Mouse (Mus musculus): ENCODE measurements at regions not wholly inside any gene's neighbourhood (a gene's known extent, or its start where the extent isn't known, plus 50 kb on each side); places are given as distances from the start of the nearest gene placed in this dataset.

- H3K27ac ChIP-seq (ENCODE audit: control insufficient read depth, low read depth, low read length), result no peak overlapping the region
- no peak overlapping the region for H3K4me3 ChIP-seq (ENCODE audit: control insufficient read depth in 1 of 2, insufficient read depth in 1 of 2, low read depth in 2 of 2, low read length in 2 of 2)
- H3K4me1 ChIP-seq (ENCODE audit: control insufficient read depth in 1 of 2, insufficient read depth in 2 of 2, low read length in 2 of 2), result peaks cover 4 to 7% of the 10 kb centered on the region in 2 experiments; a peak in 2 of 4 replicates
- H3K36me3 ChIP-seq (ENCODE audit: control insufficient read depth in 1 of 2, insufficient read depth in 2 of 2, low read length in 2 of 2), result peaks cover 0 to 3% of the 10 kb centered on the region in 2 experiments; a peak in 2 of 4 replicates
- no peak for TF ChIP-seq KAT2A (conservative IDR thresholded peaks at IDR 0.05; ENCODE audit: low read depth, low read length)
- no peak for TF ChIP-seq JUND (IDR thresholded peaks at IDR 0.05; ENCODE audit: low read depth, low read length)
- no peak for TF ChIP-seq MXI1 (IDR thresholded peaks at IDR 0.05; ENCODE audit: low read depth, low read length)
- no peak for TF ChIP-seq MAX (IDR thresholded peaks at IDR 0.05; ENCODE audit: low read length)
- no peak for TF ChIP-seq SIN3A (IDR thresholded peaks at IDR 0.05; ENCODE audit: low read length)
- TF ChIP-seq TCF12 (IDR thresholded peaks at IDR 0.05; ENCODE audit: low read depth, low read length), result no peak
- no peak for TF ChIP-seq MAZ (IDR thresholded peaks at IDR 0.05; ENCODE audit: low read depth, low read length)
- TF ChIP-seq E2F4 (IDR thresholded peaks at IDR 0.05; ENCODE audit: borderline replicate concordance, low read depth, low read length), result no peak
- no peak for TF ChIP-seq USF2 (IDR thresholded peaks at IDR 0.05; ENCODE audit: borderline replicate concordance in 1 of 2, insufficient read depth in 1 of 2, low read depth in 1 of 2, low read length in 2 of 2)
- no peak for TF ChIP-seq MAFK (IDR thresholded peaks at IDR 0.05; ENCODE audit: borderline replicate concordance, low read depth, low read length)
- TF ChIP-seq ETS1 (IDR thresholded peaks at IDR 0.05; ENCODE audit: low read depth, low read length), result no peak
- TF ChIP-seq ZC3H11A (IDR thresholded peaks at IDR 0.05; ENCODE audit: low read depth, low read length), result no peak
- no peak for TF ChIP-seq SMC3 (IDR thresholded peaks at IDR 0.05; ENCODE audit: low read depth, low read length)
- TF ChIP-seq MYC (IDR thresholded peaks at IDR 0.05; ENCODE audit: low read depth, low read length), result no peak
- TF ChIP-seq UBTF (IDR thresholded peaks at IDR 0.05; ENCODE audit: borderline replicate concordance, insufficient read depth, low read depth, low read length), result no peak
- no peak for TF ChIP-seq GABPA (IDR thresholded peaks at IDR 0.05; ENCODE audit: low read depth, low read length)
- H3K9me3 ChIP-seq (replicated peaks; ENCODE audit: insufficient read depth, low read length), result no peaks in the 10 kb centered on the region
- H3K9ac ChIP-seq (ENCODE audit: control insufficient read depth, low read depth, low read length, poor library complexity, severe bottlenecking), result no peak overlapping the region
- no peaks in the 10 kb centered on the region for H3K79me2 ChIP-seq (ENCODE audit: control insufficient read depth, insufficient read depth, low read length, poor library complexity)
- H3K27me3 ChIP-seq (ENCODE audit: control insufficient read depth in 1 of 2, insufficient read depth in 2 of 2, low read length in 2 of 2), result no peaks in the 10 kb centered on the region
- DNase-seq (ENCODE audit: low read depth, low spot score), result no peak
Measured at GRCm38 (mm10) chr5:64700030-64700429, 103.2 kb upstream of the Klf3 start.

- Histone ChIP-seq H3K27me3 (ENCODE audit: control insufficient read depth in 1 of 2, insufficient read depth in 2 of 2, low read length in 2 of 2) (no peaks in the 10 kb centered on the region), H3K9ac (ENCODE audit: control insufficient read depth, low read depth, low read length, poor library complexity, severe bottlenecking) (no peak overlapping the region), H3K9me3 (replicated peaks; ENCODE audit: insufficient read depth, low read length) (no peaks in the 10 kb centered on the region), H3K79me2 (ENCODE audit: control insufficient read depth, insufficient read depth, low read length, poor library complexity) (no peaks in the 10 kb centered on the region), H3K4me3 (ENCODE audit: control insufficient read depth in 1 of 2, insufficient read depth in 1 of 2, low read depth in 2 of 2, low read length in 2 of 2) (no peak overlapping the region), H3K36me3 (ENCODE audit: control insufficient read depth in 1 of 2, insufficient read depth in 2 of 2, low read length in 2 of 2) (peaks cover 0 to 3% of the 10 kb centered on the region in 2 experiments; a peak in 2 of 4 replicates), H3K4me1 (ENCODE audit: control insufficient read depth in 1 of 2, insufficient read depth in 2 of 2, low read length in 2 of 2) (peaks cover 4 to 7% of the 10 kb centered on the region in 2 experiments; a peak in 2 of 4 replicates), H3K27ac (ENCODE audit: control insufficient read depth, low read depth, low read length) (no peak overlapping the region)
- DNase-seq (ENCODE audit: low read depth, low spot score), result no peak
- TF ChIP-seq UBTF (IDR thresholded peaks at IDR 0.05; ENCODE audit: borderline replicate concordance, insufficient read depth, low read depth, low read length), result no peak
- no peak for TF ChIP-seq ZNF384 (IDR thresholded peaks at IDR 0.05; ENCODE audit: low read depth, low read length)
- TF ChIP-seq RCOR1 (IDR thresholded peaks at IDR 0.05; ENCODE audit: low read depth, low read length), result no peak
- no peak for TF ChIP-seq MAFK (IDR thresholded peaks at IDR 0.05; ENCODE audit: borderline replicate concordance, low read depth, low read length)
- TF ChIP-seq BHLHE40 (IDR thresholded peaks at IDR 0.05; ENCODE audit: borderline replicate concordance, low read depth, low read length), result no peak
- no peak for TF ChIP-seq MEF2A (IDR thresholded peaks at IDR 0.05; ENCODE audit: extremely low read depth, insufficient replicate concordance, low read depth, low read length, poor library complexity, severe bottlenecking)
- TF ChIP-seq GABPA (IDR thresholded peaks at IDR 0.05; ENCODE audit: low read depth, low read length), result no peak
Measured at GRCm38 (mm10) chr5:64701219-64701779, 101.9 kb upstream of the Klf3 start.

Data from MEL (cell line).